Mouse (Mus musculus) cerebellum, adult 2 months (tissue): ENCODE data around the gene Pcgf2.

Experiments used
- CTCF ChIP-seq: fragments of 200-500 bp; IDR thresholded peaks from 2 replicates; pipeline ENCODE4 v1.5.1; 2011; ENCODE audit warnings: low read depth, mild to moderate bottlenecking, control low read depth, low read length, moderate library complexity, borderline replicate concordance; ENCODE audit not compliant: insufficient read depth
- POLR2A ChIP-seq: fragments of 200-500 bp; IDR thresholded peaks from 2 replicates; pipeline ENCODE4 v1.6.1; 2011; ENCODE audit warnings: low read length, control low read depth, borderline replicate concordance; ENCODE audit not compliant: insufficient read depth

DNA sequence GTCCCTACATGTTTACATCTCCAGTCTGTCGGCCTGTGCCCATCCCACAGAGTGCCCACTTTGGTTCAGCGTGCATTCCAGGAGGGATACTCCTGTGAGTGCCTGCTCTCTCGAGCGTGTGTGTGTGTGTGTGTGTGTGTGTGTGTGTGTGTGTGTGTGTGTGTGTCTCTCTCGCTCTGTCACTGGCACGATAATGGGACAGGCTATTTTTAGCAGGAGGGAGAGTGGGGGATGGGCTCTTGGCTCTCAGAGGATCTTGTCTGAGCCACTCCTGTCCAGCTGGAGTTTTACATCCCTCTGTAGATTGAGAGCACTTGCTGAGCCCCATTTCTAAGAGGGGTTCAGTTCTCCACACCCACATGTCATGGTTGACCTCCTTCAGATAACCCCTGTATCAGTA, 30.5 kb downstream of the Pcgf2 start:
- TF ChIP-seq CTCF (no peak), POLR2A (no peak)
